Mouse (Mus musculus) activated CD4-positive, CD25-positive, alpha-beta regulatory T cell (primary cell): ENCODE data around the gene Ly6g5c. TPM values are rescaled to one million over a fixed set of nuclear protein-coding genes. Genes with fewer than 3 reads are reported as not detected.

ENCODE experiments used
- polyA plus RNA-seq, 2 experiments: library from polyadenylated mRNA; unstranded; fragments of 100-300 nt; shearing (Covaris generic); gene quantifications; one replicate each; pipeline ENCODE4 v1.2.1; 2017

The Ly6g5c gene
- polyA plus RNA-seq, 2 experiments from 2014 or later, result 0.36 TPM; not detected in 1

Other genes with a start within 250 kb of the Ly6g5c start
- 1 to 10 TPM; 1.8 to 8.9 TPM for gene Cfb, start 245.8 kb upstream of the Ly6g5c start, polyA plus RNA-seq
- under 1 TPM; 0.16 to 0.74 TPM for gene Zbtb12, start 228.8 kb upstream of the Ly6g5c start, polyA plus RNA-seq
- gene Gm20547, start 226.2 kb upstream of the Ly6g5c start, polyA plus RNA-seq, result not detected
- gene C2, start 210.0 kb upstream of the Ly6g5c start, polyA plus RNA-seq, result 1 to 10 TPM; 1.6 to 4.0 TPM
- 10 to 100 TPM; 60.3 to 72.7 TPM for gene Ehmt2, start 209.8 kb upstream of the Ly6g5c start, polyA plus RNA-seq
- gene Slc44a4, start 193.8 kb upstream of the Ly6g5c start, polyA plus RNA-seq, result not detected
- gene Neu1, start 177.0 kb upstream of the Ly6g5c start, polyA plus RNA-seq, result 10 to 100 TPM; 55.1 to 60.0 TPM
- gene Hspa1b, start 149.0 kb upstream of the Ly6g5c start, polyA plus RNA-seq, result 10 to 100 TPM in 1 of 2 experiments, under 1 TPM in 1; 0.70 to 78.1 TPM
- gene Gm20481, start 138.4 kb upstream of the Ly6g5c start, polyA plus RNA-seq, result 1 to 10 TPM in 1 of 2 experiments, not detected in 1; 2.5 TPM
- 10 to 100 TPM in 1 of 2 experiments, not detected in 1; 18.3 TPM for gene Hspa1a, start 136.1 kb upstream of the Ly6g5c start, polyA plus RNA-seq
- gene Hspa1l, start 135.6 kb upstream of the Ly6g5c start, polyA plus RNA-seq, result under 1 TPM; 0.27 to 0.50 TPM
- gene Lsm2, start 126.4 kb upstream of the Ly6g5c start, polyA plus RNA-seq, result 10 to 100 TPM; 79.0 to 93.1 TPM
- gene Vars, start 107.3 kb upstream of the Ly6g5c start, polyA plus RNA-seq, result 100 to 1,000 TPM; 126 to 153 TPM
- gene Vwa7, start 91.7 kb upstream of the Ly6g5c start, polyA plus RNA-seq, result under 1 TPM in 1 of 2 experiments, not detected in 1; 0.52 TPM
- under 1 TPM; 0.36 to 0.48 TPM for gene Sapcd1, start 80.3 kb upstream of the Ly6g5c start, polyA plus RNA-seq
- gene Msh5, start 61.5 kb upstream of the Ly6g5c start, polyA plus RNA-seq, result 1 to 10 TPM in 1 of 2 experiments, under 1 TPM in 1; 0.87 to 2.6 TPM
- 100 to 1,000 TPM; 647 to 661 TPM for gene Clic1, start 58.3 kb upstream of the Ly6g5c start, polyA plus RNA-seq
- 1 to 10 TPM in 1 of 2 experiments, under 1 TPM in 1; 0.83 to 2.7 TPM for gene Ddah2, start 49.2 kb upstream of the Ly6g5c start, polyA plus RNA-seq
- not detected for gene Ly6g6c, start 42.9 kb upstream of the Ly6g5c start, polyA plus RNA-seq
- gene Mpig6b, start 42.1 kb upstream of the Ly6g5c start, polyA plus RNA-seq, result not detected
- gene Ly6g6e, start 31.4 kb upstream of the Ly6g5c start, polyA plus RNA-seq, result under 1 TPM in 1 of 2 experiments, not detected in 1; 0.15 TPM
- gene Ly6g6d, start 30.2 kb upstream of the Ly6g5c start, polyA plus RNA-seq, result not detected
- under 1 TPM in 1 of 2 experiments, not detected in 1; 0.26 TPM for gene Ly6g6f, start 22.7 kb upstream of the Ly6g5c start, polyA plus RNA-seq
- 10 to 100 TPM; 59.7 to 60.5 TPM for gene Abhd16a, start 19.0 kb upstream of the Ly6g5c start, polyA plus RNA-seq
- gene Ly6g5b, start 7.1 kb downstream of the Ly6g5c start, polyA plus RNA-seq, result 1 to 10 TPM; 3.4 to 9.5 TPM
- gene Gpank1, start 13.2 kb downstream of the Ly6g5c start, polyA plus RNA-seq, result 10 to 100 TPM; 53.8 to 59.4 TPM
- gene Csnk2b, start 13.8 kb downstream of the Ly6g5c start, polyA plus RNA-seq, result 100 to 1,000 TPM; 351 to 388 TPM
- 1 to 10 TPM in 1 of 2 experiments, under 1 TPM in 1; 0.88 to 2.4 TPM for gene D17H6S53E, start 18.1 kb downstream of the Ly6g5c start, polyA plus RNA-seq
- under 1 TPM; 0.28 to 0.37 TPM for gene Apom, start 23.8 kb downstream of the Ly6g5c start, polyA plus RNA-seq
- 10 to 100 TPM; 61.6 to 63.2 TPM for gene Bag6, start 26.9 kb downstream of the Ly6g5c start, polyA plus RNA-seq
- 10 to 100 TPM; 33.4 to 33.5 TPM for gene Prrc2a, start 56.6 kb downstream of the Ly6g5c start, polyA plus RNA-seq
- 10 to 100 TPM in 1 of 2 experiments, 1 to 10 TPM in 1; 5.5 to 18.3 TPM for gene Aif1, start 67.8 kb downstream of the Ly6g5c start, polyA plus RNA-seq
- gene Lst1, start 80.2 kb downstream of the Ly6g5c start, polyA plus RNA-seq, result 10 to 100 TPM in 1 of 2 experiments, 1 to 10 TPM in 1; 8.9 to 14.6 TPM
- 1,000 to 10,000 TPM; 1,461 to 1,672 TPM for gene Ltb, start 86.2 kb downstream of the Ly6g5c start, polyA plus RNA-seq
- 10 to 100 TPM; 27.9 to 30.5 TPM for gene Tnf, start 93.7 kb downstream of the Ly6g5c start, polyA plus RNA-seq
- 100 to 1,000 TPM in 1 of 2 experiments, 10 to 100 TPM in 1; 94.1 to 110 TPM for gene Lta, start 97.1 kb downstream of the Ly6g5c start, polyA plus RNA-seq
- 1 to 10 TPM in 1 of 2 experiments, not detected in 1; 1.2 TPM for gene Gm16181, start 112.6 kb downstream of the Ly6g5c start, polyA plus RNA-seq
- 1 to 10 TPM; 4.2 to 9.7 TPM for gene Atp6v1g2, start 125.4 kb downstream of the Ly6g5c start, polyA plus RNA-seq
- gene Nfkbil1, start 127.5 kb downstream of the Ly6g5c start, polyA plus RNA-seq, result 10 to 100 TPM; 20.6 to 22.5 TPM
- gene Ddx39b, start 133.5 kb downstream of the Ly6g5c start, polyA plus RNA-seq, result 100 to 1,000 TPM; 227 to 243 TPM
- gene H2-D1, start 154.5 kb downstream of the Ly6g5c start, polyA plus RNA-seq, result 1,000 to 10,000 TPM; 4,556 to 6,565 TPM
- gene H2-Q1, start 212.1 kb downstream of the Ly6g5c start, polyA plus RNA-seq, result under 1 TPM in 1 of 2 experiments, not detected in 1; 0.64 TPM
- gene H2-Q2, start 234.0 kb downstream of the Ly6g5c start, polyA plus RNA-seq, result 10 to 100 TPM; 10.9 to 18.5 TPM